Mouse (Mus musculus) spleen, postnatal 14 days (tissue): ENCODE results near the gene Ints14.
"Not testable (repeated sequence)": the region's sequence is repeated elsewhere in the genome, so short reads cannot be mapped to it uniquely, and the experiment has no call there.

Source experiments
- DNase-seq, 2 experiments: peaks; one replicate each; pipeline ENCODE4 v3.0.0; 2021 to 2022; ENCODE audit warnings: low spot score in 2 of 2

Ints14 gene

GRCm38 (mm10) chr9:65019146-65019545 lies 58.4 kb downstream of the Ints14 start:
- DNase-seq, result no peak

DNA sequence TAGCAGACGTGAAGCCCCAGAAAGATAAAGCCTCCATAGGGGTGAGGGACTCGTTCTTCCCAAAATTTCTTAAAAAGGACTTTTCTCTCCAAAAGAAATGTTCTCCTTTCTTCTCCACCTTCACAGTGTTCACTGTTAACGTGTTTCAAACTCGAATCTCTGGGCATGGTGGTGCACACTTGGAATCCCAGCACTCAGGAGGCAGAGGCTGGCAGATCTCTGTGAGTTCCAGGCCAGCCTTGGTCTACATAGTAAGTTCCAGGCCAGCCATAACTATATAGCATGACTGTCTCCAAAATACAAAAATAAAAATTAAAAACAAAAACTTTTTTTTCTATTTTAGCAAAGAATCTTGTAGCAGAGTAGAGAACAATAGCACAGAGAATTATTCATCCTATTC lies 59.4 kb downstream of the Ints14 start:
- no peak for DNase-seq

DNA sequence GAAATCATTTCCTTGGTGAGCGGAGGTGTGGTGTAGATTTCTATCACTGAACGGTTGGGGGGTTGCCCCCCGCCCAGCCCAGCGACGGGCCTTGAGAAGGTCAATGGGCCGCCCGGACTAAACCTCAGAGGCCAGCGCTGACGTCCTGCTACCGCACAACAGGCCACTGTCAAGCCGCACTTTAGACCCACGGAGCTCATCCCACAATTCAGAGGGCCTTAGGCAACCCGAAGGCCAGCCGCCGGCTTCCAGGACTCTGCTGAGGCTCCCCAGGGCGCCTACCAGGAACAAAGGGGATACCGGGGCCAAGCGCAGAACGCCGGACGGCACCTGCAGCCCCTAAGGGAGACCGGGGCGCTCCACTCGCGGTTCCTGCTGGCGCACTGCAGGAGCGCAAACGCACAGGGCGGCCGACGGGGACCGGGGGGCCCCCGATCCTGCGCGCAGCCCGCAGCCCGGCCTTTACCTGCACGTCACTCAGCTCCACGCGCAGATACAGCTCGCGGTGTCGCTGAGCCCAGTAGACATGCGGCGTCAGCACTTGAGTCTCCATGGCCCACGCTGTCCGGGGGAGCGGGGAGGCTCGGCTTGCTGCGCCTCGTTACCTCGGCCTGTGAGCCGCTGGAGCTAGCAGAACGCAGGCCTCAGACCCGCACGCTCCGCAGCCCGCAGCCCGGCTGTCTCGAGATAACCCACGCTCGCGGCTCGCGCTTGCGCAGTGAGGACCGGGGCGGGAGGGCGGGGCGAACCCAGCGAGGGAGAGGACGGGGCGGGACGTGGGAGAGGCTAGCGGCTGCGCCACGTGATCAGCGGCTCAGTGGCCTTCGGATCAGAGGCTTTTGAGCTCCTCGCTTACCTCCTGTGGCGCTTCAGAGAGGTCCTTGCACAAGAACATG lies 60.5 kb downstream of the Ints14 start, which contains the start of gene Hacd3:
Gene Hacd3 (minus strand): TSS at position 703 of the 896 bp plus-strand sequence.
- peak; percentile 73 to 81 for DNase-seq

- DNase-seq, result no peak
These were observed 61.3 kb downstream of the Ints14 start for GRCm38 (mm10) chr9:65021887-65022579.

DNA sequence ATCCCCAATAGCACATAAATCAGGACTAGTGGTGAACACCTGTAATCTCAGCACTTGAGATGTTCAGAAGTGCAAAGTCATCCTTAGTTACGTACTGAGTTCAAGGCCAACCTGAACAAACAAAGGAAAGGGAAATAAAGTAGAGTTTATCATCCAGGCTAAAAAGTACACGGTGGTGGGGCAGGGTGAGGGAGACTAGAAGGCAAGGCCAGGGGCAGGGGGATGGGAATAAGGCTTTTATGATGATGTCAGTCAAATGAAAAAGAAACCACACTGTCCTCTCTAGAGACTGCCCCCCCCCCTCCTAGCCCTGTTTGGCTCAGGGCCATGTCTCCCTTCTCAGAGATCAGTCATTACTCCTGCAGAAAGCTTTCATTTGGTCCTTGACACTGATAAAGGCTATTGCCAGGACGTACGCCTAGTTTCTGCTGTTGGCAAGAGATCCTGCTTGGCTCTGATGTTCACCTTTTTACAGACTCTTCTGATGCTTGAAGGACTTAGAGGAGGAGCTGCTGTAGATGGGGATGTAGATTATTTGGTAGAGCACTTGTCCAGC lies 62.0 kb downstream of the Ints14 start:
- DNase-seq, result no peak

- DNase-seq, result no peak
These were observed 62.7 kb downstream of the Ints14 start for GRCm38 (mm10) chr9:65023447-65023846.

DNA sequence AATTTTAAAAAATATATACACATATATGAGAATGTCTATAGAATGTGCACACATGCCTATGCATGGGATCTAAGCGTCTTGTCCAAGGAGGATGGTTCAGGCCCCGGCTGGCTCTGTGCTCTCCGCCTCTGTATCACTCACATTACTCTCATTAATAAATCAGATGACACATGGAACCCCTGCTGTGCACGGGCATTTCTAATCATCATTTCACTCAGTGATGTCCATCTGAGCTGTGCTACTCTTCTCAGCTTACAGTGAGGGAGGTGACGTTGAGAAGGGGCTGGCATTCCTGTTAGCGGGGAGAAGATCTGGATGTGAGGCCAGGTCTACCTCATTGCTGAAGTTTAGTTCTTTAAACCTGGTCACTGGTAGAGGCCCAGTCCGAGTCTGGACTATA lies 66.5 kb downstream of the Ints14 start:
- no peak for DNase-seq

DNA sequence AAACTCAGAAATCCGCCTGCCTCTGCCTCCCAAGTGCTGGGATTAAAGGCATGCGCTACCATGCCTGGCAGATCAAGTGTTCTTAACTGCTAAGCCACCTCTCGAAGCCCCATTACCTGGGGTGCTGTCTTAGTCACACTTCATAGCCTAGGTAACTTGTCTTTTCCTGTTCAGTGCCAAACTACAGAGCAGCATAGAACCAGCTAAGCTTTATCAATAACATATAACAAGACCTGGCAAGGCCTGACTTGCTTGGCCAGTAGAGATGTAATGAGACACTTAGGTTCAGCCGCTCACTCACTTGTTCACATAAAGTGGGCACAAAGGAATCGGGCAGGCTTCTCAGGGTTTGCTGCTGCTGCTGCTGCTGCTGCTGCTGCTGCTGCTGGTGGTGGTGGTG lies 67.6 kb downstream of the Ints14 start:
- no peak for DNase-seq

DNA sequence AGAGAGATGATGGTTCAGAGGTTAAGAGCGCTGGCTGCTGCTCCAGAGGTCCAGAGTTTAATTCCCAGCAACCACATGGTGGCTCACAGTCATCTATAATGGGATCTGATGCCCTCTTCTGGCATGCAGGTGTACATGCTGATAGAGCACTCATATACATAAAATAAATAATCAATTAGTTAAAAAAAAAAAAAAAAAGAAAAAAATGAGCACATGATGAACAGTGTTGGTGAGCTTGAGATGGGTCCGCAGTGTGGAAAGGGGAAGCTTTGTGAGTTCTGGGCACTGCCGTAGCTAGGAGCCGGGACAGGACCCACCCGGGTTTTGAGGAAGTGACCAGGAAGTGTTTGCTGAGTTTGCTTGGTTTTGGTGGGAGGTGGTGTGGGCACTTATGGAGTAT lies 70.7 kb downstream of the Ints14 start:
- not testable (repeated sequence) for DNase-seq

DNA sequence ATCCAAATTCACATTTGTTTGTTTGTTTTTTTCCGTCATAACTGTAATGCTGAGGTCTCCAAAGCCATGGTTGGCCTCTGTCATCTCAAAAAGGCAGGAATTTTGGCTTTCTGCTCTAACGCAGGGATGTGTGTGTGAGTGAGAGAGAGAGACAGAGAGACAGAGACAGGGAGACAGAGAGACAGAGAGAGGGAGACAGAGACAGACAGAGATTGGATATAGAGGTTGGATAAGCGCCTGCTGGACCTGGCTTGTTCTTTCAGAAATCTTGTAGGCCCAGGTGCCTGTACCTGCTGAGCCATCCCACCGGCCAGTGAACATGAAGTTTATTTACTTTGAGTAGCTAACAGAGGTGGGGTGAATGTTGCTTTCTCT lies 71.2 kb downstream of the Ints14 start:
- no peak for DNase-seq

DNA sequence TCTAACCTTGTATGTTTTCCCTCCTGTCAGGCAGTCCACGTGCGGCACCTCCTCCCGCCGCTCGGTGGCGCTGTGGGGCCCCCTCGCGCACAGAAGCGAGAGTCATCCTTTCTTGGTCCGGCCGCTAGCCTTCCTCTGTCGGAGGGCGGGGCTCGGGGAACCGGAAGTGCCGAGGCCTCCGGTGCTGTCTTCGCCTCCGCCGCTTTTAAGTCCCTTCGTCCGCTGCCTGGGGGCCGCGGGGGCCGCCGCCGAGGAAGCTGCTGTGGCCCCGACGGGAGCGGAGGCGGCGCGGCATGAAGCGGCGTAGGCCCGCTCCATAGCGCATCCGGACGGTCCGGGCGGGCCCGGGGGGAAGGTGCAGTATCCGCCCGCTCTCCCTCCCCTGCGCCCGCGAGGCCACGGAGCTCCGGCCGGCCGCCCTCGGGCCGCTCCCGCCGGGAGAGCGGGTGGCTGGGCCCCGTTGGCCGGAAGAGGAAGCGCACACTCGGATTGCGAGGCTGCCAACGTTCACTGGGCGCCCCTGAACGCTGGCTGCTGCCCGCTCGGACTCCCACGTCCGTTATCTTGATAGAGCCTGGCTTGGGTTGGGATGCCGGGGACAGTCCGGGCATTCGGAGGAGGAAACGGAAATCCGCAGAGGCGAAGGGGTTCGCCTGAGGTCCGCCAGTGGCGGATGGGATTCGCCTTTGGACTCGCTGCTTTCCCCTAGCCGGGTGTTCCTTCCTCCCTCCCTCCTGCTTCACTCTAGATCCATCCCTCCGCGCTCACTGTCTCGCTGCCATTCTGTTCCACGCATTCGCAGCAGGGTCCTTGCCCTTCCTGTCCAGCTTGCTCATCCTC lies 71.8 kb downstream of the Ints14 start, which contains the start of gene Dpp8:
Gene Dpp8 (plus strand): TSS at position 146 of the 840 bp plus-strand sequence.
- peak; percentile 90 to 95 for DNase-seq

DNA sequence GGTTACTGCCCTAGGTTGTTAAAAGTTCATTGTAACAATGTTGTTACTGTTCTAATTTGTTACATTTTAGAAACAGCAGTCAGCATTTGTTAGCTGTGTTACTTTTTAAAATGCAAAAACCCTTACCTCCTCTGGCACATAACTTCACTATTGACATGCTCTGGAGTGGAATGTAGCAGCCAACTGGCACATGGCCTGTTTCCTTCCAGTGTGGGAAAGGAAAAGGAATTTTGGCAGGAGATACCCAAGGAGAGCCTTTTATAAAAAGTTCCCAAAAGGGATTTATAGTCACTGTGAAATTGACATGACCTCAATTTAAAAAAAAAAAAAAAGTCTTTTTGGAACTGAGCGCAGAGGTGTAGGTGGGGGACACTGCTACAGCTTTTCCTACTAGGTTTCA lies 75.8 kb downstream of the Ints14 start:
- DNase-seq, result no peak
